Mouse (Mus musculus): ENCODE results near the gene Pitpna.
"Not testable (repeated sequence)": the region's sequence is repeated elsewhere in the genome, so short reads cannot be mapped to it uniquely, and the experiment has no call there.

The Pitpna gene

GRCm38 (mm10) chr11:75587493-75588284 is at the start of gene Pitpna:
Gene Pitpna, plus strand, starts transcription at chr11:75588097.
- peak; percentile 96 for DNase-seq

GRCm38 (mm10) chr11:75538184-75538969 is 49.5 kb upstream of the Pitpna start:
- no peak for DNase-seq

- no peak for DNase-seq
Measured at GRCm38 (mm10) chr11:75538970-75539299, 49.0 kb upstream of the Pitpna start.

GRCm38 (mm10) chr11:75540209-75540608 is 47.7 kb upstream of the Pitpna start:
- DNase-seq: no peak

- DNase-seq: peak; percentile 82
Measured at GRCm38 (mm10) chr11:75540710-75541581, 47.0 kb upstream of the Pitpna start.

- no peak for DNase-seq
Measured at GRCm38 (mm10) chr11:75544713-75545112, 43.2 kb upstream of the Pitpna start.

GRCm38 (mm10) chr11:75546057-75546456 is 41.8 kb upstream of the Pitpna start:
- no peak for DNase-seq

GRCm38 (mm10) chr11:75549658-75550111 is 38.2 kb upstream of the Pitpna start:
- peak; percentile 66 for DNase-seq

- no peak for DNase-seq
Measured at GRCm38 (mm10) chr11:75550200-75550946, 37.5 kb upstream of the Pitpna start.

GRCm38 (mm10) chr11:75551321-75551720 is 36.6 kb upstream of the Pitpna start:
- no peak for DNase-seq

- peak; percentile 67 for DNase-seq
Measured at GRCm38 (mm10) chr11:75551961-75552441, 35.9 kb upstream of the Pitpna start.

GRCm38 (mm10) chr11:75552906-75553482 is 34.9 kb upstream of the Pitpna start:
- no peak for DNase-seq

GRCm38 (mm10) chr11:75556006-75556405 is 31.9 kb upstream of the Pitpna start:
- DNase-seq: not testable (repeated sequence)

- no peak for DNase-seq
Measured at GRCm38 (mm10) chr11:75557142-75557541, 30.8 kb upstream of the Pitpna start.

GRCm38 (mm10) chr11:75558101-75558500 is 29.8 kb upstream of the Pitpna start:
- DNase-seq: no peak

- DNase-seq: no peak
Measured at GRCm38 (mm10) chr11:75559870-75560504, 27.9 kb upstream of the Pitpna start.

GRCm38 (mm10) chr11:75560530-75561409 is 27.1 kb upstream of the Pitpna start:
- no peak for DNase-seq

GRCm38 (mm10) chr11:75561410-75561791 is 26.5 kb upstream of the Pitpna start:
- DNase-seq: no peak

GRCm38 (mm10) chr11:75562840-75563239 is 25.1 kb upstream of the Pitpna start:
- no peak for DNase-seq

- no peak for DNase-seq
Measured at GRCm38 (mm10) chr11:75563851-75564548, 23.9 kb upstream of the Pitpna start.
